Mouse (Mus musculus) stomach, embryonic 14.5 days (tissue): Measurements from ENCODE around the gene Ceacam1. TPM values are rescaled to one million over a fixed set of nuclear protein-coding genes. Genes with fewer than 3 reads are reported as not detected.
"Not testable (repeated sequence)": the region's sequence is repeated elsewhere in the genome, so short reads cannot be mapped to it uniquely, and the experiment has no call there.

ENCODE experiments used
- ATAC-seq: fragments of 200-750 bp; cut with Nextera tagmentation; 2 replicates; pipeline ENCODE4 v1.8.0; 2017; ENCODE audit warnings: low read depth, moderate TSS enrichment; ENCODE audit not compliant: insufficient number of reproducible peaks, insufficient read depth, low FRiP score
- H3K27ac ChIP-seq: fragments of 300-500 bp; sonication (generic); 2 replicates; pipeline ENCODE4 v1.5.1; 2014; ENCODE audit warnings: mild to moderate bottlenecking, low read length, moderate library complexity, mixed read lengths
- H3K27me3 ChIP-seq: fragments of 300-500 bp; sonication (generic); 2 replicates; pipeline ENCODE4 v1.6.1; 2014; ENCODE audit warnings: low read length, control low read depth, mixed read lengths; ENCODE audit not compliant: control insufficient read depth, insufficient read depth
- H3K36me3 ChIP-seq: fragments of 300-500 bp; sonication (generic); 2 replicates; pipeline ENCODE4 v1.6.1; 2014; ENCODE audit warnings: mild to moderate bottlenecking, control low read depth, low read length, moderate library complexity, mixed read lengths; ENCODE audit not compliant: control insufficient read depth, insufficient read depth
- H3K4me1 ChIP-seq: fragments of 300-500 bp; sonication (generic); 2 replicates; pipeline ENCODE4 v1.6.1; 2014; ENCODE audit warnings: low read length, control low read depth, mixed read lengths; ENCODE audit not compliant: control insufficient read depth, insufficient read depth
- H3K4me2 ChIP-seq: fragments of 300-500 bp; sonication (generic); replicated peaks from 2 replicates; pipeline ENCODE4 v1.6.1; 2014; ENCODE audit warnings: low read depth, low read length, control low read depth
- H3K4me3 ChIP-seq: fragments of 300-500 bp; sonication (generic); 2 replicates; pipeline ENCODE4 v1.5.1; 2014; ENCODE audit warnings: low read depth, low read length, control low read depth
- H3K9ac ChIP-seq: fragments of 300-500 bp; sonication (generic); replicated peaks from 2 replicates; pipeline ENCODE4 v1.6.1; 2014; ENCODE audit warnings: low read depth, mild to moderate bottlenecking, control low read depth, low read length, moderate library complexity, mixed read lengths
- H3K9me3 ChIP-seq: fragments of 300-500 bp; sonication (generic); 2 replicates; pipeline ENCODE4 v1.6.1; 2016; ENCODE audit warnings: low read depth, low read length, control low read depth; ENCODE audit not compliant: control insufficient read depth
- WGBS: fragments of 180-500 bp; shearing (Covaris S2); extraction: QIAGEN DNeasy Blood & Tissue Kit; methylation state at CpG from one replicate; pipeline ENCODE4 v1.1.7; 2014; 5-methylcytosine and 5-hydroxymethylcytosine counted together
- polyA plus RNA-seq: library from polyadenylated mRNA; unstranded; fragments of >200 nt; fragmentation: Nextera tagmentation; extraction: Ambion mirVana; gene quantifications from 2 replicates; pipeline ENCODE4 v1.2.1, GENCODE M21; 2014

The Ceacam1 gene
- polyA plus RNA-seq, 1 experiment from 2014 or later, result 14.8 TPM

- H3K9me3 ChIP-seq, ATAC-seq, H3K27me3 ChIP-seq: not testable (repeated sequence)
Measured at GRCm38 (mm10) chr7:25461336-25462032, 15.9 kb downstream of the Ceacam1 start.

GRCm38 (mm10) chr7:25452103-25452502, 25.3 kb downstream of the Ceacam1 start:
- ATAC-seq, result no peak

More at GRCm38 (mm10) chr7:25461336-25462032, 15.9 kb downstream of the Ceacam1 start:
- H3K36me3 ChIP-seq, H3K4me3 ChIP-seq, H3K27ac ChIP-seq, H3K4me1 ChIP-seq, H3K4me2 ChIP-seq, H3K9ac ChIP-seq: not testable (repeated sequence)
- WGBS, result 53% methylated on average over 4 of the region's 5 CpGs

GRCm38 (mm10) chr7:25449913-25450890, 27.2 kb downstream of the Ceacam1 start:
- Histone ChIP-seq H3K4me1 (no peaks in the 10 kb centered on the region), H3K4me2 (no peak overlapping the region), H3K9me3 (no peaks in the 10 kb centered on the region), H3K27me3 (no peaks in the 10 kb centered on the region), H3K9ac (no peak overlapping the region), H3K27ac (no peak overlapping the region), H3K36me3 (no peaks in the 10 kb centered on the region), H3K4me3 (no peak overlapping the region)
- ATAC-seq, result no peak
- 21% methylated on average over 9 of the region's 9 CpGs for WGBS

More at GRCm38 (mm10) chr7:25452103-25452502, 25.3 kb downstream of the Ceacam1 start:
- H3K4me1 ChIP-seq, result no peaks in the 10 kb centered on the region
- H3K27me3 ChIP-seq, result no peaks in the 10 kb centered on the region
- no peak overlapping the region for H3K4me2 ChIP-seq
- H3K9me3 ChIP-seq, result no peaks in the 10 kb centered on the region
- no peak overlapping the region for H3K4me3 ChIP-seq
- no peak overlapping the region for H3K9ac ChIP-seq
- no peak overlapping the region for H3K27ac ChIP-seq
- no peaks in the 10 kb centered on the region for H3K36me3 ChIP-seq
- WGBS, result 85% methylated on average over 3 of the region's 3 CpGs

GRCm38 (mm10) chr7:25440816-25441153, 36.6 kb downstream of the Ceacam1 start:
- no peak overlapping the region for H3K4me3 ChIP-seq
- no peak for ATAC-seq
- H3K27me3 ChIP-seq, result no peaks in the 10 kb centered on the region
- no peak overlapping the region for H3K9ac ChIP-seq
- H3K4me2 ChIP-seq, result no peak overlapping the region
- H3K36me3 ChIP-seq, result no peaks in the 10 kb centered on the region
- no peak overlapping the region for H3K27ac ChIP-seq
- no peaks in the 10 kb centered on the region for H3K4me1 ChIP-seq
- 88% methylated on average over 6 of the region's 6 CpGs for WGBS
- H3K9me3 ChIP-seq, result no peaks in the 10 kb centered on the region

- WGBS, result 82% methylated on average over 9 of the region's 9 CpGs
- Histone ChIP-seq H3K27ac (no peak overlapping the region), H3K27me3 (no peaks in the 10 kb centered on the region), H3K4me1 (no peaks in the 10 kb centered on the region), H3K9me3 (no peaks in the 10 kb centered on the region), H3K9ac (no peak overlapping the region), H3K4me3 (no peak overlapping the region), H3K4me2 (no peak overlapping the region), H3K36me3 (no peaks in the 10 kb centered on the region)
- no peak for ATAC-seq
Measured at GRCm38 (mm10) chr7:25439978-25440815, 37.2 kb downstream of the Ceacam1 start.

GRCm38 (mm10) chr7:25439124-25439822, 38.1 kb downstream of the Ceacam1 start:
- H3K27ac ChIP-seq, result no peak overlapping the region
- H3K9ac ChIP-seq, result no peak overlapping the region
- H3K27me3 ChIP-seq, result no peaks in the 10 kb centered on the region
- WGBS, result 73% methylated on average over 8 of the region's 8 CpGs
- no peaks in the 10 kb centered on the region for H3K36me3 ChIP-seq
- no peak overlapping the region for H3K4me3 ChIP-seq
- no peak for ATAC-seq
- H3K4me2 ChIP-seq, result no peak overlapping the region
- no peaks in the 10 kb centered on the region for H3K9me3 ChIP-seq
- 0 out of 2 replicates have a peak, but pooled peaks cover 5% of the 10 kb centered on the region for H3K4me1 ChIP-seq

GRCm38 (mm10) chr7:25436704-25437103, 40.7 kb downstream of the Ceacam1 start:
- no peaks in the 10 kb centered on the region for H3K36me3 ChIP-seq
- H3K27ac ChIP-seq, result no peak overlapping the region; the same call in 1 of the 2 replicates
- H3K9ac ChIP-seq, result no peak overlapping the region
- H3K4me2 ChIP-seq, result no peak overlapping the region
- no peak overlapping the region for H3K4me3 ChIP-seq
- H3K9me3 ChIP-seq, result no peaks in the 10 kb centered on the region
- no peak for ATAC-seq
- WGBS, result 79% methylated on average over 2 of the region's 2 CpGs
- H3K27me3 ChIP-seq, result no peaks in the 10 kb centered on the region
- H3K4me1 ChIP-seq, result peaks cover 10% of the 10 kb centered on the region; the same call in 1 of the 2 replicates
